Mouse (Mus musculus) heart, adult 2 months (tissue): ENCODE data around the gene Dsp. TPM values are rescaled to one million over a fixed set of nuclear protein-coding genes. Genes with fewer than 3 reads are reported as not detected.

Source experiments
- DNase-seq, 2 experiments: peaks; one replicate each; pipeline ENCODE4 v3.0.0; 2021
- H3K27ac ChIP-seq: fragments of 200-600 bp; 2 replicates; pipeline ENCODE4 v1.8.1; 2022
- H3K27me3 ChIP-seq: fragments of 200-500 bp; 2 replicates; pipeline ENCODE4 v1.6.1; 2012; ENCODE audit warnings: mild to moderate bottlenecking, low read length, inconsistent platforms, mixed read lengths; ENCODE audit not compliant: control insufficient read depth, insufficient read depth
- H3K36me3 ChIP-seq: fragments of 200-500 bp; 2 replicates; pipeline ENCODE4 v1.6.1; 2012; ENCODE audit warnings: low read length, inconsistent platforms; ENCODE audit not compliant: control insufficient read depth, insufficient read depth
- H3K4me1 ChIP-seq: fragments of 200-500 bp; 2 replicates; pipeline ENCODE4 v1.6.1; 2011; ENCODE audit warnings: low read length; ENCODE audit not compliant: control insufficient read depth, insufficient read depth
- H3K4me3 ChIP-seq: fragments of 200-600 bp; 2 replicates; pipeline ENCODE4 v1.8.1; 2022
- H3K79me2 ChIP-seq: fragments of 200-500 bp; replicated peaks from 2 replicates; pipeline ENCODE4 v1.6.1; 2012; ENCODE audit warnings: mild to moderate bottlenecking, inconsistent platforms, low read length, moderate library complexity, mixed read lengths; ENCODE audit not compliant: control insufficient read depth, insufficient read depth
- H3K9ac ChIP-seq: fragments of 200-500 bp; 2 replicates; pipeline ENCODE4 v1.6.1; 2012; ENCODE audit warnings: low read depth, mild to moderate bottlenecking, control low read depth, inconsistent platforms, low read length, mixed read lengths
- CTCF ChIP-seq: fragments of 200-600 bp; IDR thresholded peaks from 2 replicates; pipeline ENCODE4 v1.8.1; 2022; ENCODE audit warnings: antibody characterized with exemption, mild to moderate bottlenecking, moderate library complexity
- EP300 ChIP-seq: fragments of 200-500 bp; IDR thresholded peaks from 2 replicates; pipeline ENCODE4 v1.6.1; 2011; ENCODE audit warnings: low read depth, low read length, control low read depth; ENCODE audit not compliant: insufficient read depth
- POLR2A ChIP-seq: fragments of 200-500 bp; IDR thresholded peaks from 2 replicates; pipeline ENCODE4 v1.6.1; 2011; ENCODE audit warnings: mild to moderate bottlenecking, low read depth, low read length, control low read depth; ENCODE audit not compliant: insufficient read depth
- WGBS: fragments of 180-500 bp; shearing (Covaris S2); methylation state at CpG from one replicate; pipeline ENCODE4 v1.1.7; 2018; 5-methylcytosine and 5-hydroxymethylcytosine counted together
- intact Hi-C: fragments of 180-260 bp; cut with DNase I; formaldehyde crosslinking; loops from one replicate; pipeline ENCODE4 v1.15.1; 2025
- polyA plus RNA-seq: library from polyadenylated mRNA; depleted of rRNA; stranded (reverse); fragments of >200 nt; gene quantifications from 2 replicates; pipeline ENCODE4 v1.2.3, GENCODE M21; 2012; rRNA removed
- total RNA-seq, 2 experiments: library from RNA; stranded (reverse); gene quantifications; 2 replicates each; pipeline ENCODE4 v1.2.3; 2021

The Dsp gene
- total and polyA plus RNA-seq, 3 experiments = 84.4 to 577 (median 449) TPM

DNA sequence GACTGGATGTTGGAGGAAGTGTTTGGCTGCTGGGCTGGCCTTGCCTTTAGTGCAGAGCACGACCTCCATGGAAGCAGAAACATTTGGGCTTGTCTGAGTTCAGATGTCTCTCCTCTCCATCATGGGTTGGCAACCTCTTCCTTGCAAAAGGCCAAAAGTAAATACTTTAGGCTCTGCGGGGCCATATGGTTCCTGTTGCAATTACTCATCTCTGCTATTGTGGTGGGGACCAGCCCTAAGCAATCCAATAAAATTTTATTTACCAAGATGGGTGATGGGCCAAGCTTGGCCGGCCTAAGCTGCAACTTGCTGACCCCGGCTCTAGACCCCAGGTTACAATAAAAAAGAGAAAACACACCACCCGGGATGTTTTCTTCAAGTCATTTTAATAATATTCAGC lies 97.1 kb downstream of the Dsp start:
- WGBS = 70% methylated on average over 5 of the region's 5 CpGs

More for the DNA sequence above, 97.1 kb downstream of the Dsp start:
- DNase-seq = no peak
- Histone ChIP-seq H3K27me3 (no peaks in the 10 kb centered on the region), H3K79me2 (no peaks in the 10 kb centered on the region), H3K9ac (no peak overlapping the region), H3K27ac (no peak overlapping the region), H3K36me3 (no peaks in the 10 kb centered on the region), H3K4me3 (no peak overlapping the region), H3K4me1 (no peaks in the 10 kb centered on the region; the same call in 1 of the 2 replicates)
- TF ChIP-seq POLR2A = no peak
- TF ChIP-seq EP300 = no peak
- TF ChIP-seq CTCF = no peak
- intact Hi-C loops = no loop called here

Other genes starting within 250 kb of the Dsp start
- 10 to 100 TPM; 41.7 to 44.9 TPM for gene Ssr1, start 157.1 kb upstream of the Dsp start, total RNA-seq
- 10.0 and 17.2 TPM in 2 replicates for gene Ssr1, start 157.1 kb upstream of the Dsp start, polyA plus RNA-seq
- gene Riok1, start 114.3 kb upstream of the Dsp start, total RNA-seq = 1 to 10 TPM; 8.4 to 9.0 TPM
- gene Riok1, start 114.3 kb upstream of the Dsp start, polyA plus RNA-seq = 8.3 and 11.5 TPM in 2 replicates
- gene Cage1, start 114.2 kb upstream of the Dsp start, total RNA-seq = 1 to 10 TPM; 1.6 to 2.3 TPM
- 0.12 and 0.41 TPM in 2 replicates for gene Cage1, start 114.2 kb upstream of the Dsp start, polyA plus RNA-seq
- 1 to 10 TPM; 9.6 to 9.7 TPM for gene Snrnp48, start 53.6 kb downstream of the Dsp start, total RNA-seq
- 11.9 and 19.2 TPM in 2 replicates for gene Snrnp48, start 53.6 kb downstream of the Dsp start, polyA plus RNA-seq
- 10 to 100 TPM; 23.0 to 28.8 TPM for gene Bmp6, start 193.8 kb downstream of the Dsp start, total RNA-seq
- 19.3 and 30.3 TPM in 2 replicates for gene Bmp6, start 193.8 kb downstream of the Dsp start, polyA plus RNA-seq